Mouse (Mus musculus) lung, postnatal 10 days (tissue): Measurements from ENCODE around the gene Ppfibp2.

Experiments used
- DNase-seq: peaks from one replicate; pipeline ENCODE4 v3.0.0; 2021

Ppfibp2 gene

GRCm38 (mm10) chr7:107757308-107758151 is 162.5 kb downstream of the Ppfibp2 start, which contains the start of gene Cyb5r2:
Cyb5r2 (minus strand) TSS chr7:107758032.
- peak; percentile 36 for DNase-seq

GRCm38 (mm10) chr7:107770812-107771211 is 175.8 kb downstream of the Ppfibp2 start:
- no peak for DNase-seq

GRCm38 (mm10) chr7:107778216-107778615 is 183.2 kb downstream of the Ppfibp2 start:
- DNase-seq = no peak

- DNase-seq = no peak
Observed at GRCm38 (mm10) chr7:107779611-107780010, 184.6 kb downstream of the Ppfibp2 start.

GRCm38 (mm10) chr7:107787977-107788620 is 193.1 kb downstream of the Ppfibp2 start:
- DNase-seq = peak; percentile 27

GRCm38 (mm10) chr7:107796500-107796899 is 201.5 kb downstream of the Ppfibp2 start:
- DNase-seq = no peak
